Mouse (Mus musculus): ENCODE data around the gene Rasgrp4.

GRCm38 (mm10) chr7:29168121-29168695 lies 33.6 kb downstream of the Rasgrp4 start:
- no peak for TF ChIP-seq EP300 (IDR thresholded peaks at IDR 0.05; ENCODE audit: low read length)
- no peak for TF ChIP-seq CTCF (conservative IDR thresholded peaks at IDR 0.05 in 1 of 2, IDR thresholded peaks at IDR 0.05 in 1 of 2; ENCODE audit: low read depth in 2 of 2, low read length in 2 of 2)
- no peak for TF ChIP-seq TBP (conservative IDR thresholded peaks at IDR 0.05; ENCODE audit: low read depth, low read length)
- TF ChIP-seq UBTF (IDR thresholded peaks at IDR 0.05; ENCODE audit: low read depth, low read length): no peak
- TF ChIP-seq HCFC1 (IDR thresholded peaks at IDR 0.05; ENCODE audit: low read depth, low read length): no peak
- no peak for TF ChIP-seq CHD2 (IDR thresholded peaks at IDR 0.05; ENCODE audit: low read length)
- TF ChIP-seq USF1 (IDR thresholded peaks at IDR 0.05; ENCODE audit: low read depth, low read length): no peak
- TF ChIP-seq USF2 (conservative IDR thresholded peaks at IDR 0.05; ENCODE audit: low read depth, low read length): no peak
- no peak for TF ChIP-seq RAD21 (IDR thresholded peaks at IDR 0.05; ENCODE audit: low read depth, low read length)
- no peak for TF ChIP-seq KAT2A (IDR thresholded peaks at IDR 0.05; ENCODE audit: insufficient replicate concordance, low read length)
- no peak for TF ChIP-seq MYC (IDR thresholded peaks at IDR 0.05; ENCODE audit: low read depth, low read length)
- no peak for TF ChIP-seq BHLHE40 (IDR thresholded peaks at IDR 0.05; ENCODE audit: low read depth, low read length)
